11 mouse cellular contexts compared by ENCODE assay signal in genomic region chr10:81300352-81300907, GRCm38 (mm10). TPM values are rescaled to one million over a fixed set of nuclear protein-coding genes. Genes with fewer than 3 reads are reported as not detected.
A peak's percentile ranks its signal among the peaks of the same experiment; 100 is the strongest.
DNase-seq lines count a peak whose midpoint lies in the region; ATAC-seq lines count a peak whose summit lies in the region.
"Had no signal": no experiment of that assay in that cellular context is flagged by ENCODE, and none has a peak within 500 bp of the region (broad histone marks: within the 10 kb centered on the region; RNA-seq: fewer than 3 reads in every experiment).

No protein-coding gene starts in this region.

- H3K27ac ChIP-seq in heart, embryonic 10.5 days: peak overlapping the region; percentile 71
- H3K27ac ChIP-seq in heart, embryonic 11.5 days (ENCODE audit: low read depth, low read length): no peak overlapping the region
- H3K27ac ChIP-seq in neural tube, embryonic 13.5 days (replicated peaks): no peak overlapping the region

- no peak overlapping the region for H3K4me2 ChIP-seq in heart, embryonic 11.5 days
- H3K4me2 ChIP-seq in neural tube, embryonic 13.5 days: no peak overlapping the region

- no peak overlapping the region for H3K9ac ChIP-seq in heart, embryonic 11.5 days (ENCODE audit: low read depth, low read length)
- 0 out of 2 replicates have a peak overlapping the region, but pooled peaks have one; percentile 41 for H3K9ac ChIP-seq in neural tube, embryonic 13.5 days

- H3K4me3 ChIP-seq in heart, embryonic 10.5 days: no peak overlapping the region
- H3K4me3 ChIP-seq in heart, embryonic 11.5 days (ENCODE audit: low read depth, low read length): no peak overlapping the region
- H3K4me3 ChIP-seq in neural tube, embryonic 13.5 days: no peak overlapping the region

- H3K9me3 ChIP-seq in heart, embryonic 10.5 days: no peaks in the 10 kb centered on the region
- H3K9me3 ChIP-seq in heart, embryonic 11.5 days (replicated peaks; ENCODE audit: control insufficient read depth, low read length): no peaks in the 10 kb centered on the region
- no peaks in the 10 kb centered on the region for H3K9me3 ChIP-seq in neural tube, embryonic 13.5 days

- no peak for ATAC-seq in heart, embryonic 11.5 days (replicated peaks; ENCODE audit: insufficient number of reproducible peaks, low FRiP score, low TSS enrichment)
- ATAC-seq in neural tube, embryonic 13.5 days (ENCODE audit: low read depth): no peak
- ATAC-seq in erythroid progenitor cell, adult 5-6 weeks (replicated peaks; ENCODE audit: low FRiP score, poor library complexity, severe bottlenecking): no peak
- ATAC-seq in inflammation-experienced regulatory T-cells, adult 6 months: no peak
- ATAC-seq: Patski had no signal

- peaks cover 15% of the 10 kb centered on the region for H3K36me3 ChIP-seq in heart, embryonic 10.5 days
- no peaks in the 10 kb centered on the region for H3K36me3 ChIP-seq in heart, embryonic 11.5 days (ENCODE audit: control insufficient read depth, insufficient read depth, low read length)
- peaks cover 2% of the 10 kb centered on the region; the same call in 1 of the 2 replicates for H3K36me3 ChIP-seq in neural tube, embryonic 13.5 days

- 81% methylated on average over 9 of the region's 9 CpGs for WGBS in heart, embryonic 10.5 days
- WGBS in heart, embryonic 11.5 days (ENCODE audit: insufficient replicate concordance): 76% methylated on average over 9 of the region's 9 CpGs
- WGBS in neural tube, embryonic 13.5 days: 87% methylated on average over 9 of the region's 9 CpGs

- H3K4me1 ChIP-seq in heart, embryonic 10.5 days: peaks cover 89% of the 10 kb centered on the region
- peaks cover 72% of the 10 kb centered on the region for H3K4me1 ChIP-seq in heart, embryonic 11.5 days (ENCODE audit: control insufficient read depth, insufficient read depth, low read length)
- peaks cover 51% of the 10 kb centered on the region for H3K4me1 ChIP-seq in neural tube, embryonic 13.5 days (replicated peaks)

- no peaks in the 10 kb centered on the region for H3K27me3 ChIP-seq in heart, embryonic 10.5 days (ENCODE audit: insufficient read depth, poor library complexity, severe bottlenecking)
- H3K27me3 ChIP-seq in heart, embryonic 11.5 days (ENCODE audit: control insufficient read depth, insufficient read depth, low read length): no peaks in the 10 kb centered on the region
- H3K27me3 ChIP-seq in neural tube, embryonic 13.5 days: no peaks in the 10 kb centered on the region
- H3K27me3 ChIP-seq: Patski had no signal

- DNase-seq in heart, embryonic 10.5 days (ENCODE audit: low spot score): no peak
- no peak for DNase-seq in neural tube, embryonic 10.5 days (ENCODE audit: extremely low spot score, low spot score)
- DNase-seq in kidney, postnatal 25 days: peak; percentile 69 to 90
- no peak for DNase-seq in embryo, embryonic 9.5 days (ENCODE audit: extremely low spot score)
- DNase-seq: lung, postnatal 10 days had no signal

RNA-seq across cellular contexts. Expression of gene Pip5k1c, which starts 7.7 kb away (rescaled TPM):
- 42.6 and 55.9 TPM in 2 replicates for polyA plus RNA-seq in heart, embryonic 10.5 days (2016; fragmentation: Nextera tagmentation; extraction: Ambion mirVana)
- 30.2 and 32.1 TPM in 2 replicates for polyA plus RNA-seq in heart, embryonic 11.5 days (2014; fragmentation: Nextera tagmentation; extraction: Ambion mirVana)
- 99.3 and 102 TPM in 2 replicates for polyA plus RNA-seq in neural tube, embryonic 13.5 days (2015; fragmentation: Nextera tagmentation; extraction: Ambion mirVana)
- total RNA-seq in erythroid progenitor cell, adult 5-6 weeks (2015; ENCODE audit: low replicate concordance): 13.0 and 15.1 TPM in 2 replicates
- 9.9 and 14.7 TPM in 2 replicates for total RNA-seq in erythroid progenitor cell, adult 5-6 weeks (2017; ENCODE audit: low replicate concordance)
- 10 to 100 TPM; 10.7 to 15.9 (median 14.4) TPM for polyA plus RNA-seq in inflammation-experienced regulatory T-cells, adult 6 months (2017; shearing (Covaris generic))

RNA-seq across cellular contexts. Expression of gene Tjp3, which starts 9.0 kb away (rescaled TPM):
- polyA plus RNA-seq in heart, embryonic 10.5 days (2016; fragmentation: Nextera tagmentation; extraction: Ambion mirVana): 1.8 and 4.4 TPM in 2 replicates
- 0.90 and 1.4 TPM in 2 replicates for polyA plus RNA-seq in heart, embryonic 11.5 days (2014; fragmentation: Nextera tagmentation; extraction: Ambion mirVana)
- 2.3 and 3.3 TPM in 2 replicates for polyA plus RNA-seq in neural tube, embryonic 13.5 days (2015; fragmentation: Nextera tagmentation; extraction: Ambion mirVana)
- 3.2 TPM in 1 of 2 replicates, not detected in the other for total RNA-seq in erythroid progenitor cell, adult 5-6 weeks (2015; ENCODE audit: low replicate concordance)
- total RNA-seq in erythroid progenitor cell, adult 5-6 weeks (2017; ENCODE audit: low replicate concordance): 0.23 TPM in 1 of 2 replicates, not detected in the other
- polyA plus RNA-seq in inflammation-experienced regulatory T-cells, adult 6 months (2017; shearing (Covaris generic)): 1 to 10 TPM; 1.7 to 3.2 (median 1.9) TPM
- polyA plus RNA-seq: C2C12 had no signal

RNA-seq across cellular contexts. Expression of gene Cactin, which starts 20.5 kb away (rescaled TPM):
- 37.2 and 51.6 TPM in 2 replicates for polyA plus RNA-seq in heart, embryonic 10.5 days (2016; fragmentation: Nextera tagmentation; extraction: Ambion mirVana)
- 20.2 and 25.0 TPM in 2 replicates for polyA plus RNA-seq in heart, embryonic 11.5 days (2014; fragmentation: Nextera tagmentation; extraction: Ambion mirVana)
- 32.5 and 42.5 TPM in 2 replicates for polyA plus RNA-seq in neural tube, embryonic 13.5 days (2015; fragmentation: Nextera tagmentation; extraction: Ambion mirVana)
- 8.3 and 10.5 TPM in 2 replicates for total RNA-seq in erythroid progenitor cell, adult 5-6 weeks (2015; ENCODE audit: low replicate concordance)
- total RNA-seq in erythroid progenitor cell, adult 5-6 weeks (2017; ENCODE audit: low replicate concordance): 24.7 and 47.1 TPM in 2 replicates
- 1 to 10 TPM; 2.9 to 6.5 (median 4.1) TPM for polyA plus RNA-seq in inflammation-experienced regulatory T-cells, adult 6 months (2017; shearing (Covaris generic))

RNA-seq across cellular contexts. Expression of gene Tbxa2r, which starts 28.1 kb away (rescaled TPM):
- 10.8 and 15.6 TPM in 2 replicates for polyA plus RNA-seq in heart, embryonic 10.5 days (2016; fragmentation: Nextera tagmentation; extraction: Ambion mirVana)
- polyA plus RNA-seq in heart, embryonic 11.5 days (2014; fragmentation: Nextera tagmentation; extraction: Ambion mirVana): 10.9 and 11.2 TPM in 2 replicates
- polyA plus RNA-seq in neural tube, embryonic 13.5 days (2015; fragmentation: Nextera tagmentation; extraction: Ambion mirVana): 4.5 and 4.8 TPM in 2 replicates
- not detected in 2 replicates for total RNA-seq in erythroid progenitor cell, adult 5-6 weeks (2015; ENCODE audit: low replicate concordance)
- total RNA-seq in erythroid progenitor cell, adult 5-6 weeks (2017; ENCODE audit: low replicate concordance): 0.90 TPM in 1 of 2 replicates, not detected in the other
- 10 to 100 TPM in 2 of 3 experiments, 1 to 10 TPM in 1; 10.0 to 21.7 (median 17.0) TPM for polyA plus RNA-seq in inflammation-experienced regulatory T-cells, adult 6 months (2017; shearing (Covaris generic))
- polyA plus RNA-seq: Patski had no signal

RNA-seq across cellular contexts. Expression of gene Apba3, which starts 33.7 kb away (rescaled TPM):
- polyA plus RNA-seq in heart, embryonic 10.5 days (2016; fragmentation: Nextera tagmentation; extraction: Ambion mirVana): 56.5 and 57.0 TPM in 2 replicates
- polyA plus RNA-seq in heart, embryonic 11.5 days (2014; fragmentation: Nextera tagmentation; extraction: Ambion mirVana): 41.2 and 44.1 TPM in 2 replicates
- 33.7 and 36.1 TPM in 2 replicates for polyA plus RNA-seq in neural tube, embryonic 13.5 days (2015; fragmentation: Nextera tagmentation; extraction: Ambion mirVana)
- total RNA-seq in erythroid progenitor cell, adult 5-6 weeks (2015; ENCODE audit: low replicate concordance): not detected in 2 replicates
- 14.0 TPM in 1 of 2 replicates, not detected in the other for total RNA-seq in erythroid progenitor cell, adult 5-6 weeks (2017; ENCODE audit: low replicate concordance)
- 10 to 100 TPM in 2 of 3 experiments, 1 to 10 TPM in 1; 9.9 to 12.4 (median 12.3) TPM for polyA plus RNA-seq in inflammation-experienced regulatory T-cells, adult 6 months (2017; shearing (Covaris generic))

Comparison
In these comparisons a context has a peak if more than half of its experiments do, and no peak if none do; other contexts are left out.
1. DNase-seq: peak in kidney, postnatal 25 days (2 of 2); none in heart, embryonic 10.5 days (single experiment), neural tube, embryonic 10.5 days (single experiment) and embryo, embryonic 9.5 days (single experiment).